Mouse (Mus musculus) kidney, postnatal 10 days (tissue): Measurements from ENCODE around the gene Bud13.

Experiments
- DNase-seq: peaks from one replicate; pipeline ENCODE4 v3.0.0; 2021; ENCODE audit warnings: mixed read lengths

The Bud13 gene

DNA sequence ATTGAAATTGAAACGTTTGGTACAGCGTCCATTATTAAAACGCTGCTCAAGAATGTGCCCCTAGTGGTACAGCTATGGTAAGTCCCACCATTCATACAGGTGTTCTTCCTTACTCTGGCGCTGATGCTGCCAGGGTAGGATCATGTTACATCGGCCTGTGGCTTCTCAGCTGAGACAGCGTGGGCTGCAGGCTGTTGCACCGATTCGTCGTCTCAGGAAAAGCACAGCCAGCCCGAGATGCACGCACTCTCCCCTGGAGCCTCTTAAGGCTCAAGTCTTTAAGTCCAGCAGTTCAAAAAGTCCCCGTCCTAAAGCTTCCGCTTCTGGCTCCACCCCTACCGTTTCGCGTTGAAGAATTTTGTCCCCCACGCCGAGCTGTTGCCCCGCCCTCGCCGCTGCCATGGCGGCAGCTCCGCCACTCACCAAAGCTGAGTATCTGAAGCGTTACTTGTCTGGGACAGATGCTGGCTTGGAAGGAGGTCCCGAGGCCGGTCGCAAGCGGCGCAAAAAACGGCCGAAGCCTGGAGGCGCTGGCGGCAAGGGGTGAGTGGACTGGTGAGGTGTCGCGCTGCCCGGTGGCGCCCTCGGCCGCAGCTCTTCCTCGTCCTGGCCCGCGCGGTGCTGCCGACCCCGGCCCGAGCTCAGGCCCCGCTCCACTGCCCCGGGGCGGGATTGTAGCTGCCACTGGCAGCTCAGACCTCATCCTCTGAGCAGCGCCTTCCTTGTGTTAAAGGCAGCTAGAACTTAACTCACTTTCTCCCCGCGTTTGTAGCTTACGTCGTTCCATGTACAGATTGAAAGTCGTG is at the start of gene Bud13:
Gene Bud13, plus strand, starts transcription at position 378 of the 806 bp plus-strand sequence.
- DNase-seq = peak; percentile 96

DNA sequence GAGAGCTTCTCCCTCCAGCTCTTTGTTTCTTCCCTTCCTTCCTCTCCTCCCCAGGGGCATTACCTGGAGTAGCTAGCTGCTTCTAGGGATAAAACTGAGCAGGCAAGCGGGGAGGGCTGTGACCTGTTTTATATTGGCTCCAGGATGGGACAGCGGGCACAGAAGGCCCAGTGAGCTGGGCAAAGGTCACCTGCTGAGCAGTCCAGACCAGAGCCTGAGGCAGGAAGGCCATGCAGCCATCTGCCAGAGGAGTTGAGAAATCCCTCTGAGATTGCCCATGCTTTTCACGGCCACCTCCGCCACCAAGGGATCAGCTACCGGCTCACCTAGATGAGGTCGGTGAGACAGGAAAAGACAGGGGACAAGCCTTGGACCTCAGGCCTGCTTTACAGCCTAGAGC is 47.6 kb upstream of the Bud13 start:
- DNase-seq = peak; percentile 43

DNA sequence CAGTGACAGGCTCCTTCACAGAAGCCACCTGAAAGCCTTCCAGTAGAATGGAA is 47.4 kb upstream of the Bud13 start, which contains the start of gene Apoc3:
Gene Apoc3, minus strand, starts transcription at position 41 of the 53 bp plus-strand sequence.
- DNase-seq = no peak

DNA sequence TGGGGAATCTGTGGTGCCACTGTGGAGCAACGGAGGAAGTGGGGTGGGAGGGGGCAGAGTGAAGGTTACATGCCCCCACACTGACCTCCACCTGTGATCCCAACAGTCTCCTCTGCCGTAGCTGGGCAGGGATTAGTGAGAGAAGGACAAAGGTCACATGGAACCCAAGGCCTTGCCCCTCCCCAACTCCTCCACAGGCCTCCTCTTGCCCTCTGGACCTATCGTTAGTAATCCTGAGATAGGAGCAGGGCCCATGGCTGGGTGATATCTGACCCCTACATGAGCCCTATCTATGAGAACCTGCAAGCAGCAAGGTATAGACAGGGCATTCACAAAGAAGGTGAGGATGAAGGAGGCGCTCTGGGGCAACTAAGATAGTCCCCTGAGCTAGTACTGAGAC is 47.2 kb upstream of the Bud13 start:
- DNase-seq = no peak

DNA sequence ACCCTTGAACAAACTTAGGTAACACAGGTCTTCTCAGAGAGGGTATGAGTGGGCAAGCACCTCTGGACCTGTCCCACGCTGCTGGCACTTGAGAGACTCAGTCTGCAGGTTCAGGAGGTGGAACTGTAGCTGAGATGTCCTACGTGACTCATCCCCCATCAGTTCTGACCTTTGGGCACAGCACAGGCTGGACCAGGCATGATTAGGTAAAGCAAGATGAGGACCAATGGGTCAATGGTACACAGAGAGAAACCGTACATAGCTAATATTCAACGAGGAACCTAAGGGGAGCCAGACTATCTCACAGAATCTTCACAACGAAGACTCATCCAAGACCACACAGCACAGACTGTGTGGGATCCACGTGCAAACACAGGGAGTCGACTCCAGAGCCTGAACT is 44.0 kb upstream of the Bud13 start:
- no peak for DNase-seq

DNA sequence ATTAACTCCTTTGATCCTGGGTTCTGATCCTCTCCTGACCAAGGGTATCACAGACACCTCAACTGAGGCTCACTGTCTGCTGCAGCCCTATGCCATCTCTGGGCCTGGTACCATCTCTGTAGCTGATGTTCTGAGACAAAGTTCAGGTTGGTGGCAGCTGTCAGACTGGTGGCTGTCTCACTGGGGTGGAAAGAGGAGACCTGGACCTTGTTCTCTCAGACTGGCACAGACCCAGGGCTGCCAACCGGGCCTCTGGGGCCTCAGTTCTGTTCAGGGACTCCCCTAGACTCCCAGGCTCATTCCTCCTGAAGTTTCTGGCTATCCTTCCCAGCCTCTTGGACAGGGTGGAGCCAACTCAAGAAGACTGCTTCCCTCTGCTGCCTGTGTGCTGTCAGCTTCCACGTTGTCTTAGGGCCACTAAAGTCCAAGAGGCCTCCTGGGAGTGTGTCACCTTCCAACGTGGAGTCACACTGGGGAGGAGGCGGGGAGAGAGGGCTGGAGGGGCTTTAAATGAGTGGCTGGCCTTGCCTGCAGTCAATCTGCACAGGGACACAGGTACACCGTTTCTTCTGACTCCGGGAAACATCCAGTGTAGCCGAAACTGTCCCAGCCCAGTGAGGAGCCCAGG is 42.2 kb upstream of the Bud13 start, which contains the start of gene Apoa4:
Gene Apoa4, plus strand, starts transcription at position 171 of the 628 bp plus-strand sequence.
- peak; percentile 23 for DNase-seq

DNA sequence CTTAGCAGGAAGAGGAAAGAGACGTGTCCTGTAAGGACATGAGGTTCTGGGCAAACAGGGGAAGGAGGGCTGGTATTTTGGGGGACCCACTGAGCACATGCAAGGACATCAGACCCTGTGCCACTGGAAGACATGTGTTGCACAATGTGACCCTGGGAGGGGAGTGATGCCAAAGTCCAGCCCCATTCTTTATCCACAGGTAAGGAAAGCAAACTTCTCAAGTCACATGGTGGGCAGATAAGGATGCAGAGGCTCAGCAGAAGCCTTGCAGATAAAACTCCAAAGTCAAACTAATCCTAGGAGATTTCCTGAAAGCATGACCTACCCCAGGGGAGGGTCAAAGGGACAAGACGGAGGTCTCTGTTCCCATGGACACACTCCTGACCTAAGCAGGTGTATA is 41.0 kb upstream of the Bud13 start:
- DNase-seq = no peak

DNA sequence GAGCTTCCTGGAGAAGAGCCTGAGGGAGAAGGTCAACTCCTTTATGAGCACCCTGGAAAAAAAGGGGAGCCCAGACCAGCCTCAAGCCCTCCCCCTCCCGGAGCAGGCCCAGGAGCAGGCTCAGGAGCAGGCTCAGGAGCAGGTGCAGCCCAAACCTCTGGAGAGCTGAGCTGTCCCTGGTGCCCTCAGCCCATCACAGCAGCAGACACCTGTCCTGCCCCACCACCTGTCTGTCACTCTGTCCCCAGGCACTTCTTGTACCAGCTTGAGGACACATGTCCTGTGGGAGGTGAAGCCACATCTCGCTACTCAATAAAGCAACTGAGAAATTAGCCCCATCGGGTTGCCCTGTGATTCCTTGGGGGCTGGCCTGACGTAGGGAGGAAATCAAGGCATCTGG is 39.7 kb upstream of the Bud13 start:
- DNase-seq = no peak

DNA sequence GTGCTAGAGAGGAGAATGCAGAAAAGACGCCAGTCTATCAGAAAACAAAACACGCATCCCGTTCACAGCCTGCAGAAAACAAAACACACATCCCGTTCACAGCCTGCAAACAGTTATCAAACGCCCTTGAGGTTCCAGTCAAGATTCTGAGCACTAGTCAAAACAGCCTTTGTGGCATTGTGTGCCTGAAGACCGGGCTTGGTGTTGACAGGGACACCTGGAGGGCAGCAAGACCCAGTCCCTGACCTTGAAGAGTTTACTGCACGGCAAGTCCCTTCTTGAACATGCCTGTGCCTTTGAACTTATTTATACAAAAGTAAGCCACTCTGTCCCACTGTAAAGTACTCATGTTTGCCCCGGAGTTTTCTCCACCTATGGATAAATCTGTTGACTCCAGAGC is 39.2 kb upstream of the Bud13 start:
- no peak for DNase-seq

DNA sequence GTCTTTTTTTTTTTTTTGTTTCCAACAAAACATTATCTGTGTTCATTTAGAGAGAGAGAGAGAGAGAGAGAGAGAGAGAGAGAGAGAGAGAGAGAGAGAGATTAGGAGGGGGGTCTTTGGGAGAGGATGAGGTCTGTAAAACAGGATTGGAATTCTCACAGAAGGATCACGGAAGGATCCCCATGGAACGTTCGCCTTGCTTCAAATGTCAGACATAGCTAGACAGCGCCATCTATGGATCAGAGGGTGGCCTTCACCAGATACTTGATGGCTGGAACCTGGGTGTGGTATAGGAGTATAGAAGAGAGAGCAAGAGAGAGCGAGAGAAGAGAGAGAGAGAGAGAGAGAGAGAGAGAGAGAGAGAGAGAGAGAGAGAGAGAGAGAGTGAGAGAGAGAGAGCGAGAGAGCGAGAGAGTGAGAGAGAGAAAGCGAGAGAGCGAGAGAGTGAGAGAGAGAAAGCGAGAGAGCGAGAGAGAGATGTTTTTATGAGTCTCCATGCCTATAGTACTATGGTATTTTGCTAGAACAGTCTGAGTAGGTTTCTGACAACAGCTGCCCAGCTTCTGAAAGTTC is 36.0 kb upstream of the Bud13 start:
- DNase-seq = peak; percentile 82

DNA sequence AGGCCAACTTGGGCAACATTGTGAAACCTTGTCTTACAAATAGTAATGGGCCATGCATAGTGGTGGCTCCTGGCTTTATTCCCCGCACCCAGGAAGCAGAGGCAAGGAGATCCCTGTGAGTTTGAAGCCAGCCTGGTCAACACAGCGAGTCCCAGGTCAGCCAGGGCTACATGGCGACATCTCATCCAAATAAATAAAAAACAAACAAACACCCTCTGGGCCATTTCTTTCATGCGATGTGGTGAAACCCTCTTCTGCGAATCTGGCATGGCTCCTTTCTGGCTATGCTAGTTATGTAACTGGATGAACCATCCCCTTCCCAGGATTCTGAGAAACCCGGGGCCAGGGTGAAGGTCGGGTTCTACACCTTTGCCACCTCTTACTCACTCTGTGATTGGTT is 26.6 kb upstream of the Bud13 start:
- DNase-seq = no peak

DNA sequence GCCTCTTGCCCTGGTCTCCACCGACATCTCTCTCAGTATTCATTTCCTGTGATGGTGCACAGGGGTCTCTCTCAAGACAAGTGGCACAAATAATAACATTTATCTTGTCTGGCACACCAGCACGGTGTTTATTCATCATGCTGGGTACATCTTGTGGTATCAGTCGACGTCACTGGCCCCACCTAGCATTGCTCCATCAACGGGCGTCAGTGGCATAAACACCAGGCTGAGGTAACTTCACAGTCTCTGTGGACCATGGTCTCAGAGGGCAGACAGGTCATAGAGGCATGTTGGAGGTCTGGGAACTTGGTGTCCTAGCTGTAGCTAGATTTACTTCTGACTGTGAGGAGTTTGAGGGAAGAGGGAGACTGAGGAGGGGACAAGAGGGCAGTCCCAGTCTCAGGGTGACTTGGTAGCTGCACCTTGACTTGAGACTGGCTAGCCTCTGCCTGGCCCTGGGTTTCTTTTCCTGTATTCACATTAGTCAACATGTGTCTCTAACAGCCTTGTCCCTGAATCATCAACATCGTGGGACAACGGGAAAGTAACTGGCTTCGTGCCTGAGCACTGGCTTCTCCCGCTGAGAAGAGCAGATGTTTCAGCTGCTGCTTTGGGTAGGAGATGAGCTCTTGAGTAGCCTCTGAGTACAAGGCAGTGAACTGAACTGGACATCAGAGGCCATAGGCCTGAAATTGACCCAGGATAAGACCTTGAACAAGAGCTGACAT is 26.0 kb upstream of the Bud13 start:
- no peak for DNase-seq

DNA sequence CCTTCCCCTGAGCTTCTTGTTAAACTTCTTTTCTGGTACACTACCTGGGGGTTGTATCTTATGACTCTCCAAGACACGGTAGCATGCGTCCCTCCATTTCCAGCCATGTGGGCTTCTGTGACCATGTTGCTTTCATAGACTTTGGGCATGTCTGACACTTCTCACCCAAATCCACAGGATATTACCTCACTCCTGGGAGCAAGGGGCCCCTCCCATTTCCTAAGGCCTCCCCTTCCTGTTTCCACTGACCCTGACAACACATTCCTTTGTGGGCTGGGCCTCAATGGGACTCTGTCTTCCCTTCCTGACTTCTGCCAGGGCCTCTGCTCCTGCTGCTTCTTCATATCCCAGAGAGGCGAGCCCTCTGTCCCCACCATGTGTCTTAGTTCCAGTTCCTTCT is 25.3 kb upstream of the Bud13 start:
- no peak for DNase-seq

DNA sequence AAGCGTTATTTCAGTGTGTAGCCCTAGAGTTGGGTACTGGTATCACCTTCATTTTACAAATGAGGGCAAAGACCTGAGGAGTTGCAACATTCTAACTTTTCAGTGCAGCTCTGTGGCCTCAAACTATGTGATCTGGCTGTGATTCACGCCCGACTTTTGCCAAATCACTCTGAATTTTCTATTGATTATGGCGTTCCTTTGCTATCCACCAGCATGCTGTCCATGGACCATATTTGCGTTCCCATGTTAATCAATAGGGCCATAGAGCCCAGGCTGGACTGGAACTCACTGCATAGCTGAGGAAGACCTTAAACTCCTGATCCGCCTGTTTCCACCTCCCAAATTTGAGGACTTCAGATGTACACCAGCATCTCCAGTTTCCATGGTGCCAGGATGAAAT is 23.7 kb upstream of the Bud13 start:
- no peak for DNase-seq

DNA sequence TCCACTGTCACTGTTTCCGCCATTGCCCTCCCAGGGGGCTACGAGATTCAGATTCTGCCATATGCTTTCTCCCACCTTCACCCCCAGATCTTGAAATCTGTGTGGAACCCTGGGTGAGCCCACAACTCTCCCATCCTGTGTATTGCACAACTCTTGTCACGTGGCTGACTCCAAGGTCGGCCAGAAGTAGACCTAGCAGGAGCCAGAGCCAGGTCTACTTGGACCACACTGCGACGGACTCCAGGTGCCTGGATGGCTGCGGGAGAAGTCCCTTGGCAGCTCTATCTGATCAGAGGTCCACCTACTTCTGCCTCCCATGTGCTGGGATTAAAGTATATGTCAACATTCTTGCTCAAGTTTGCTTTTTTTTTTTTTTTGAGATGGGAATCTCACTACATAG is 21.7 kb upstream of the Bud13 start:
- DNase-seq = no peak

DNA sequence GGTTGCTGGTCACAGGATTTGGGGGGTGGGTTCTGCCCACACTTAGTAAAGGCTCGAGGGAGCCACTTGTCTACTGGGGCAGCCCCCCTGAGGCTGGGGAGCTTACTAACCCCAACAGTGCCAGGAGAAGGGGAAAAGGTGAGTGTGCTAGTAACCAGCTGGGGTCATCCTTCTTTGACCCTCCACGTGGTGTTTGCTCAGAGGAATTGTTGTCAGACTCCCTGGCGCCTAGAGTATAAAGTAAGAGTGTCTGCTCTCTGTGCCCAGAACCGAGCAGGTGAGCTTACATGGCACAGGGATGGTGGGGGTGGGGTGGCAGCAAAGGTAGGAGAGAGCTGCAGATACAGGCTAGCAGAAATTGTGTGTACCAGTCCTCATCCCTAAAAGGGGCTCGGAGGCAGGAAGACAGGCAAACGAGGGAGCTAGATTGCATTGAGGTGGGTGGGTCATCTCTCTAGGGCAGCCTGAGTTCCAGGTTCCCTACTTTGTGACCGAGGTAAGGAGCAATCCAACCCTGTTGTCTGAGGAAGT is 14.4 kb upstream of the Bud13 start, which contains the start of gene Apoa5:
Gene Apoa5, plus strand, starts transcription at position 291 of the 531 bp plus-strand sequence.
- DNase-seq = no peak

DNA sequence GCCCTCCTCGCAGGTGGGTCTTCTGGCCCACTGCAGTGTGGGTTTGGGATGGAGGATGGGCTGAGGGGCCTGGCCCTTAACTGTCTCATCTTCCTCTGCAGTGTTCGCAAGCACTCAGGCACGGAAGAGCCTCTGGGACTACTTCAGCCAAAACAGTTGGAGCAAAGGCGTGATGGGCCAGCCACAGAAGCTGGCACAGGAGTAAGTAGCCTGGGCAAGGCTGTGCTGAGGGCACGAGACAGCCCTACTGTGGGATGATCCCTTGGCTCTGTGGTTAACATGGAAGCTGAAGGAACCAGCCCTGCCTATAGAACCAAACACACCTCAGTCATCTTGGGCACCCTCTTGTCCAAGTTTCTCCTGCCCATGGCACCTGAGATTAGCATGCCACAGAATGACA is 13.7 kb upstream of the Bud13 start:
- DNase-seq = no peak

DNA sequence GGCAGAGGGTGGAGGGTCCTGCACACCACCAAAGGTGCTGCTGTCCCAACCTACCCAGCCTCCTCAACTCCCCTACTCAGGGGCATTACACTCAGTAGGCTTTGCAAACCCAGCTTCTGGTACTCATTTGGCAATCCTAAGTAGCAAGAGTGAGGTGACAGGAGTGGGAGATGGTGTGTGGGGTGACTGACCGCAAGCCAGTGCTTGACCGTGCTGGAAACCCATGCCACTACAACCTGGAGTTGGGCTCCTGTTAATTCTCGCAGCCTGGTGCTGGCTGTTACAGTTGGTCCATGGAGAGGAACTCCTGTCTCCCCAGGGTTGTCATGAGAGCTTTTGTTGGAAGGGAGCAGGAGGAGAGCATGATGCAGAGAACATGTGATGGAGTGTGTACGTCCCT is 12.0 kb upstream of the Bud13 start:
- no peak for DNase-seq

DNA sequence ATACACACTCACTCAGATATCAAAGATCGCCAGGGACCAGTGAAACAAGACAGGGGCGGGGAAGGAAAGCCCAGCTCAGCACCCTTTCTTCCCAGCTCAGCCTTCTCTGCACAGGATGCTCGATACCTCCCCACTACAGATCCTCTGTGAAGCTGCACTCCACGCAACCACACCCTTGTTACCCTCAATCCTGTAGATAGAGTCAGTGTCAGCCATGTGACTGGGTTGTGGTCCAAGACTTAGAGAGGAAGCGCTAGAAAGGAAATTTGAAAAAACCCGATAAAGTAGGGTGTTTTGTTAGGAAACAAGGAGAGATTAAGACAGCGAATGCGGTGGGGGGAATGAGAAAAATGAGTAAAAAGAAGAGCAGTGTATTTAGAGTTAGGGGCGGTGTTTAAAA is 10.7 kb upstream of the Bud13 start:
- DNase-seq = no peak

DNA sequence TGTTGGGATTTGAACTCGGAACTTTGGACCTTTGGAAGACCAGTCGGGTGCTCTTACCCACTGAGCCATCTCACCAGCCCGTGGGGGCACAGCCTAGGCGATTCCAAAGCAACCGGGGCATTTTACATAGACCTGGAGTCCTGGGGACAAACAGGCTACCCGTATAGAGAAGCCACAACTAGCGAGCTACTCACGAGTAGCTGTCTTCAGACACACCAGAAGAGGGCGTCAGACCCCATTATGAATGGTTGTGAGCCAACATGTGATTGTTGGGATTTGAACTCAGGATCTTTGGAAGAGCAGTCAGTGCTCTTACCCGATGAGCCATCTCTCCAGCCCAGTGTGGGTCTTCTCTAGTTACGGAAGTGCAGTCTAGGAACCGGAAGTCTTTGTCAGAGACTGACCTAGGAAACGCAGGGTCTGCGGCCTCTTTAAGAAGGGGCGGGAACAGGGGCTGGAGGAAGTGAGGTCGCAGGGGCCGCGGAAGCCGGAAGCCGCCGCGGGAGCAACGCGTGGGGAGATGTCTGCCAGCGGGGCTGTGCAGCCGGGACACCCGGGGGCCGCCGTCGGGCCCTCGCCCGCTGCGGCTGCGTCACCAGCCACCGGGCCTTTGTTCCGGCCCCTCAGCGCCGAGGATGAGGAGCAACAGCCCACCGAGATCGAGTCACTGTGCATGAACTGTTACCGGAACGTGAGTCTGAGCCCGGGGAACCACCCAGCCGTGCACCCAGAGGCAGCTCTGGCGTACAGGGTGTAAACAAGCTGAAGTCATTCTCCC is 9.9 kb upstream of the Bud13 start, which contains the start of gene Zpr1:
Gene Zpr1, plus strand, starts transcription at position 388 of the 778 bp plus-strand sequence.
- peak; percentile 93 for DNase-seq

DNA sequence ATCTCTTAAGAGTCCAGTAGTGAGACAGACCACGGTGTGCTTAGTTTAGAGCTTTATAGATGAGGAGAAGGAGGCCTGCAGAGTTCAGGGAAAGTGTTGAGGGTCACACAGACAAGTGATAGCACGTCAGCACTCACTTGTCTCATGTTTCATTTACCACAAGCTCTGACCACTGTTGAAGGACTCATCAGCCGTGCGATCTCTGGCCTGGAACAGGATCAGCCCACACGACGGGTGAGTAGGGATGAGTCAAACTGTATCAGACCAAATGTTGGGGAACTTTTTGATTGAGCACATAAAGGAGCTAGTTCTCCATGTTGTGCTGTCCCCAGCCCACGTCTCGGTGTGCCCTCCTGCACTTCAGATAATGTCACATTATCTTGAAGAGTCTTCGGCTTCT is 8.3 kb upstream of the Bud13 start:
- no peak for DNase-seq

DNA sequence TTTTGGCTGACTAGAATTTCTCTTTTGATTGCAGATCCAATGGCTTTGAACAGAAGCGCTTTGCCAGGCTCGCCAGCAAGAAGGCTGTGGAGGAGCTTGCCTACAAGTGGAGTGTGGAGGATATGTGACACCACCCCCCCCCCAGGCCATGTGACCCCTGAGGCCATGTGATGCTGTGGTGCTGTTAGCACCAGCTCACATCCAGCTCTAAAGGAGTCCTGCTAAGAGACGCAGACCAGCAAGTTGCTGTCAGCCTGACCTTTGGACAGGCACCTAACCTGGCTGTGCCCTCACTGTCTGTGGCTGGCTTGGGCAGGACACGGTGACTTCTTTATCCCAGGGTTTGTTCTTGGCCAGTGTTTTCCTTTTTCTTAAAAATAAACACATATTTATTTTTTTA is 15.6 kb downstream of the Bud13 start:
- no peak for DNase-seq

DNA sequence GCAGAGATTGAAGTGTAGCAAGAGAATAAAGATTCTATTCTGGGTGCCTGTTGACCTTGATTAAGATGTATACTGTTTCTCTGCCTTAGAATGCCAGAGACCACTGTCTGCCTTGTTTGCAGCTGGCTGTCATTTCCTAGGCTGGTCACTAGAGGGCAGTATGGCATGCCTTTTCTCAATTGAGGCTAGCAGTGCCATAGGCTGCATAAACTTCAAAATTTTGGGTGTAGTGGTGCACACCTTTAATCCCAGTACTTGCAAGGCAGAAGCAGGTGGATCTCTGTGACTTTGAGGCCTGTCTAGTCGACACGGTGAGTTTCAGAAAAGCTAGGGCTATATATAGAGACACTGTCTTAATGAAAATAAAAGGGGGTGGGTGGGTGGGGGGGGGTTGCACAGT is 19.3 kb downstream of the Bud13 start:
- peak; percentile 67 for DNase-seq
